Mouse (Mus musculus): ENCODE measurements around the gene Cd69. TPM values are rescaled to one million over a fixed set of nuclear protein-coding genes. Genes with fewer than 3 reads are reported as not detected.

Cd69 gene
- total RNA-seq, 1 experiment from 2014 or later: 0.15 TPM

DNA sequence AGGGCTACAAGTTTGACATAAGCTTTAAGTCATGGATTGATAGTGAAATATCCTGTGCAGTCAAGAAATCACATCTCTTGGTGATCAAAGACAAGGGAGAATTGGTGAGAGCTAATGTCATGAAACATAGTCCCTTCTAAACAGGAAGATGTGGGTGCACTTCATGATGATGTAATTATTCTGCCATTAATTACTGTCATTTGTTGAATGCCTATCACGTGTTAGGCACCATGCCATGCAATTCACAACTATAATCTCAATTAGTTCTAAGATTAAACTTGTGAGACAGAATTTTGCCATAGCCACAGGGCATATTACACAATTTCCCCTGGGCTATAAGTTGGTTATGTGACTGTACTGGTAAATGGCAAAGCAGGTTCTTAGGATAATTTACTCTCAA lies 28.2 kb downstream of the Cd69 start:
- DNase-seq: no peak

DNA sequence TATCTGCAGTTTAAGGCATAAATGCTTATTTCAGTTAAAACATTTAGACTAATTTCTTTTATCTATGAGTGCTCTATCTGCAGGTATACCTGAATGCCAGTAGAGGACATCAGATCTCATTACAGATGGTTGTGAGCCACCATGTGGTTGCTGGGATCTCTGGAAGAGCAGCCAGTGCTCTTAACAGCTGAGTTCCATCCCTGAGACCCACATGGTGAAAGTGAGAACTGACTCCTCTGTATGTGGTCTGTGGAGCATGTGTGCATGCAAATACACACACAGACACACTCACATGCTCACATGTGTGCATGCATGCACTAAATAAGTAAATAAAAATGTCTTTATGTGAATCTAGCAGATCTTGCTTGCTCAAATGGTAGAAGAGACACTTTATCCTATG lies 29.4 kb downstream of the Cd69 start:
- no peak for DNase-seq

DNA sequence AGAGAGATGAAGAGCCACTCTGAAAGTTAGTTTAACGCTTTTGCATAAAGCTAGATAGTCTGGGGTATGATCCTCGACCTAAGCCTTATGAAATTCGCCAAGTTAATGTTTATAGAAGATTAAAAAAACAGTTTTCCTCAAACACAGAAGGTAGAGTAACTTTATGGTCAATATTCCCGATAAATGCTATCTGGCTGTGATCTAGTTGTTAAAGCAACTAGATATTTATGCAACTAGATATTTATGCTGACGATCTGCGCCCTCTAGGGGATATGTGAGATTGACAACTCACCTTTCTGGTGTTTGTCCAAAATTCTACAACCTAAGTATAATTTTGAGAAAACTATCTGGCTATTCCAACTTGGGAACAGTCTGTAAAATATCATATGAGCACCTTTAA lies 33.3 kb downstream of the Cd69 start:
- DNase-seq: no peak

DNA sequence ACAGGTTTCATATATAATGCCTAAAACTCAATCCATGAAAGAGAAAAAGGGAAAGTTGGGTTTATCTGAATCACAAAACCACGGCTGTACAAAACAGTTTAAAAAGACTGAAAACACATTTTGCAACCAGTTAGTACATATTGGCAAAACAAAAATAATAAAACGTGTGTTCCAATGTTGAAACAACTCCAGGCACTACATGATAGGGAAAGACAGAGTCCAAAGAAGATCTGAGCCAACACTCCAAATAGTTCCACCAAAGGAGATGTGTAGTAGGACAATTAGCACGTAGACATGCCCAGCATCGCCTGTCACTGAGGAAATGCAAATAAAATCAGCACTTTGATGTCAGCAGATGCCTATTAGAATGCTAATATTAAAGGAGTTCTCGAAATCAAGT lies 33.8 kb downstream of the Cd69 start:
- no peak for DNase-seq

DNA sequence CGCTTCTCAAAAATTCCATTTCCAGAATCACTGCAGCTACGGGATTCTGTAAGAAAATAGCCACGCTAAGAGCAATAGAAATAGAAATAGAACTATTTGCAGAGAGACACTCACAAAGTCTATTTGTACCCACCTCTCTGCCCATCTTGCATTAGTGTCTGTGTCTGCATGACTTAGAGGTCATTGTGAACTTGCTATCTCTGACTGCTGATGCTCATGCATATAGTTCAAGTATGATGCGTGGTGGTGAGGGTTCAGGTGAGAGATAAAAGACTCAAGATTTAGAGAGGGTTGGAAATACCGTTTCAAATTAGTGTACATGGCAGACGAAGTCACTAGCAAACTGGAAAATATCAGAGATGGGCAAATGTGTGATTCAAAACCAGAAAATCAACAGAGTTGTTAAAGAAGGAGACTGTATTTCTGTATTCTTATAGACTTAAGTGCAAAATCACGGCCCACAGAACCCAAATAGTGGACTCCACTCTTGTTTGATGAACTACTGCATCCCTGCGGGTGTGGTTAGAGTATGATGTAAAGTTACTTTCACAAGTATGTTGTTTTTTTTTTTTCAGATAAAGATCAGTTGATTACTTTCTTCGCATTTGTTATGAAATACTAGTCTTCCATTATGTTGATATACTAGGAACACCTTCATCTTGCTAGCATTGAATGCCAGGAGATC lies 35.5 kb downstream of the Cd69 start:
- DNase-seq: no peak

DNA sequence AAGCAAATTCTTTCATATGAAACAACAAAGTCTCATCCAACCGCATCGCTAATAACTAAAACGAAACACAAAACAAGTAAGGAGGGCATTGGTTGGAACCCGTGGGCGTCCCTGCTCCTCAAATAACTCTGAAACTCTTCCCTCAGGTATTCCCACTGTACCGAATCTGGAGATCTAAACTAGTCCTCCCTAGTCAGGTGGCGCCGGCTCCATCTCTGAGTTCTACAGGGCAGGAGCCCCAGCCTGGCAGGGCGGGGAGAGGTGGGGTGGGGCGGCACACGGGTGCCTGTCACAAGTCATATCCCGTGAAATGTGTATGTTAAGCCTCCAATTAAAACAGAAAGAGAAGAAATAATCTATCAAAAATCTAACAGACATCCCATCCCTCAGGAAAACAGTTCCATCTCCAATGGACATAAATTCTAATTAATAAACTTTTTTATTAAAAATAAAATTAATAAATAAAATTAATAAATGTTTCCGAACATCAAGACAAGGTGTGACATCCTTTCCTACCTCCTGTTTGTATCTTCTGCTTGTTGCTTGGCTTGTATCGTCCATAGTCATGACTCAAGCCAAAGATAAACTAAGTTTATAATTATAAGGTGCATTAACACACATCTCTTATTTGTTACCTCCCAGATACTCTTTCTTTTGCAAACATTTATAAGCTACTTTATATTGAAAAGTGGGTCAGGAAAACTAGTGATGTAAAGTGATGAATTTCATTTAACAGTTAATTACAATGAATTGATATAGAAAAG lies 36.8 kb downstream of the Cd69 start:
- peak; percentile 28 for DNase-seq

DNA sequence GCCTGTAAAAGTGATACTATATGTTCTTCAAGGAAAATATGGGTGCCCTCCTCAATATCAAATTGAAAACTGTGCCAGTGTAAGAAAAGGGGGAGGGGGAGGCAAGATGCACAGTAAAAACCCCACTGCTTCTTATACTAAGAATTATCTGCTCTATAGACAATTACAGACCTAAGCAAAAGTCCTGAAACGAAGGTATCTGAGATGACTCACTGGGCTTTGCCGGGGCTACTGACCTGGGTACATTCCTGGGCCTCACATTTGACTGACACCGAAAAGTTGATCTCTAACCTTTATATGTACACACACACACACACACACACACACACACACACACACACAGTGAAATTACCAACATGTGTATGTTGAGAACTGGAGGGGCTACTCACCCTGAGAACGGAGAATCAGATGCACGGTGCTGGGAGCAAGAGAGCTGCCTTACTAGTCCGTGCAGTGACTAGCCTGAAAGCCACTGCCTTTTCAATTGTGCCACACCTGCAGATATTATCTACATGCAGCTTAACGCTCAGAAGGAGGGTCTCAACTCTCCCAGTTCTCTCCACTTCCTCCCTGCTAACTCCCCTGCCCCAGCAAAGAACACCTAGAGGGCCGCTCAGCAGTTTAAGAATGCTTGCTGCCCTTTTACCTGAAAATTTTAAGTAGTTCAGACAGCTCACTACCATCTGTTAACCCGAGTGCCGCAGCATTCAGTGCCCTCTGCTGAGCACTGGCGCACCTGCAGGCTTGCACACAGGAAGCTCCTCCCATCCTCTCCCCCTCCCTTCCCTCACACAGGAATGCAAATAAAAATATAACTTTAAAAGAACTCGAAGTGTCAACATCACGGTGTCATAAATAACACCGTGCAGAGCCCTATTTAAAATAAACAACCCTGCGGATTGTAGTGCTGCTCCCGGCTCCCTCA lies 37.6 kb downstream of the Cd69 start:
- peak; percentile 68 for DNase-seq

DNA sequence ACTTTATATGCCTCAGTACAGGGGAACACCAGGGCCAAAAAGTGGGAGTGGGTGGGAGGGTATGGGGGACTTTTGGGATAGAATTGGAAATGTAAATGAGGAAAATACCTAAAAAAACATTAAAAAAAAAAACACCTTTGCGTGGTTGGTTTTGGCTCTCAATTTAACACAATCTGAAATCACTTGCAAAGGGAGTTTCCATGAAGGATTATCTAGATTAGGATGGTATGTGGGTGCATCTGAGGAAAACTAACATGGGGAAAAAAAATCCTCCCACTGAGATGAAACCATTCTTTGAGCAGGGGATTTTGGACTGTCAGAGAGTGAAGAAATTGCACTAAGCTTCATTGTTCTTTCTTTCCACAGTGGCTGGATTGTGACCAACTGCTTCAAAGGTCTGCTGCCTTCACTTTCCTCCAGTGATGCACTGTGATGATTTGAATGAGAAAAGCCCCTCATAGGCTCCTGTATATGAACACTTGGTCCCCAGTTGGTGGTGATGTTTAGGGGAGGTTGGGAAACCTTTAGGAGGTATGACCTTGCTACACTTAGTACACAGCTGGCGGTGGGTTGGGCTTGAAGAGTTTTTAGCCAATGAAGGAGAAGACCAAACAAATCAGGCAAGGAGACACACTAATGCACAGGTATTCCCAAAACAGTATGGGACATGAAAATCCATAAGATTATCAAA lies 38.4 kb downstream of the Cd69 start:
- DNase-seq: no peak

DNA sequence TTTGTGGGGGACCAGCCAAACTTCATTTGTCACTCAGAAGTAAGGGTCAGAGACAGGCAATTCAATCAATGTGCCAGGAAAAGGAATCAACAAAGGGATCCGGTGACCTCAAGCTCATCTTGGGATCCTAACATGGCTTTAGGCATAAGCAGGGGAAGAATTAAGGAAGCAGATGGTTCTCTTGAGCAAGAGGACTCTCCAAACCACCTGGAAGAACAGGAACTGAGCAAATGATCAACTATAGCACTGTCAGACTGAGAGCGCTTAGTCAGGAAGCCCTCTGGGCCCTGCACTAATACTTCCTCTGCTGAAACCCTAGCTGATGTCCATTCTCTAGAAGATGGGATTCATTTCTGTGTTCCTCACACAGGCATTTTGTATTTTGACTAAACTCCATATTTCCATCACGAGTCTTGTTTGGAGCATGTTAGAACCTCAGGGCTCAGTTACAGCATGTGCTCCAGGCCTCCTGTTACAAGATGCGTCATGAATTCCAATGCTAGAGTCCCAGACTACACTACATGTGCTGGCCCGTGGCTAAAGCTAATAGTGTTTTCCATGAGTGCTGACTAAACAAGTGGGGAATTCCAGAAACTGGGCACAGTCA lies 39.3 kb downstream of the Cd69 start:
- DNase-seq: no peak

DNA sequence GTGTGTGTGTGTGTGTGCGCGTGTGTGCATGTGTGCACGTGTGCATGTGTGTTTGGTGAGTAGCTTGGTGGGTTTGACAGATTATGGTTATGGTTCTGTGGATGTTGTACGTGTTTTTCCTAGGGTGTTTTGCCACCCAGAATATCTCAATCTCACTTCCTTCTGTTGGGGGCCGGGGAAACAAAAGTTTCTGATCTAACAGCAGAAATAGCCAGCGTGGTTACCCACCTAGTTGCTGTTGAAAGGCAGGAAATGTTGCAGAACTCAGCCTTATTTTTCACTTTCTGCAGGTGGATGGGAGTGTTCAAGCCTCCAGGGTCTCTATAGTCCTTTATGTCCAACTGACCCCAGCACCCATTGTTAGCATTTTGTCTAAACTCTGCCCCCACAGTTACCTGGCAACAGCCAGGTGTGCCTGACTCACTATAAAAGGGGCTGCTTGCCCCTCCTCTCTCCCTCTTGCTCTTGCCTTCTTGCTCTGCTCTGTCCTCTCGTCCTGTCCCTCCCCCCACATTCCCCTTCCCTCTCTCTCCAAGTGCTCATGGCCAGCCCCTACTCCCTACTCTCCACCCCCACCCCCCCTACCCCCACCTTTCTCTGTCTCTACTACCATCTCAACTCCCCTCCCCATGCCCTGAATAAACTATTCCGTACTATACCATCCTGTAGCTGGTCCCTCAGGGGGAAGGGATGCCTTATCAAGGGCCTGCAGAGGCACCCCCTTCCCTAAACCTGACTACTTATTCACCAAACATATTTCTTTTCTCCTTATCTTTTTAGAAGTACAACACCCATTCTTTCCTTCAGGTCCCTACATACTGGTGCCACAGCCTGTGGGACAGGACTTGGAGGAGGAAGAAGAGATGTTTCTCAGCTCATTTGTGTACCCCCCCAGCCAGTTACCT lies 40.5 kb downstream of the Cd69 start:
- DNase-seq: no peak

DNA sequence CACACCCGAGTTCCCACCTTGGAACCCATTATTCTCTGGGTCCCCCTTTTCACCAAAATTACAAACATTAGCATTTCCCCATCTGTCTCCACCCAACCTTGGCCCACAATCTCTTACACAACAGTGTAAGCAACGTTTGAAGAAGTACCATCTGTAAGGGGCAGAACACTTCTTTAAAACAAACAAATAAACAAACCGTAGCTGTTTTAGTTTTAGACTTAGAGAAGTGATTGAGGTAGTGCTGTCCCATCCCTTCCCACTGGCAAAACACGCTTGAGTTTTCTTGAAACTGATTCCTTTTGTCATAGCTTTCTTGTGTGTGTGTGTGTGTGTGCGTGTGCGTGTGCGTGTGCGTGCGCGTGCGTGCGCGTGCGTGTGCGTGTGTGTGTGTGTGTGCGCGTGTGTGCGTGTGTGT lies 41.3 kb downstream of the Cd69 start:
- DNase-seq: no peak

DNA sequence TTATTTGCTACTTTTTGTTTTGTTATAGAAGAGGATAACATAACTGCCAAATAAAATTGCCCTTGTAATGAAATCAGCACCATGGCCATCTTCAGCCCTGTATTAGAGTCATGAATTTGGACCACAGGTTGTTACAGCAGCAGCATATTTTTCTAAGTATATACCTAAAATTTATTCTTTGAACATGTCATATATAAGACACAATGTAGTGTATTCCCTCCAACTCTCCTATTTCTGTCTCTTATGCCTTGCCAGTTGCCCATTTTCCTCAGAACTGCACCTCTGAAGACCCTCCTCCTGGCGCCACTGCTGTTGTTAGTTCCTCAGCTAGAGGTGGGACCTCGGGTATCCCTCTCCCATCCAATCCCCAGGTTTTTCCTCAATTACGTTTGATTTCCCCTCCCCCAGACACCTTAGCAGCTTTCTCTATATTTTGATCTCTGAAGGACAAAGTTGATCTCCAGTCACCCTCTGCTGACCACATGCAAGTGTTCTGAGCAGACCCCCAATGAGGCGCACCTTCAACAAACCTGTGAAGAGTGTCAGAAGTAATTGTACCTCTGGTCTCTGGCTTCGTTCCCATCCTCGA lies 41.8 kb downstream of the Cd69 start:
- no peak for DNase-seq

DNA sequence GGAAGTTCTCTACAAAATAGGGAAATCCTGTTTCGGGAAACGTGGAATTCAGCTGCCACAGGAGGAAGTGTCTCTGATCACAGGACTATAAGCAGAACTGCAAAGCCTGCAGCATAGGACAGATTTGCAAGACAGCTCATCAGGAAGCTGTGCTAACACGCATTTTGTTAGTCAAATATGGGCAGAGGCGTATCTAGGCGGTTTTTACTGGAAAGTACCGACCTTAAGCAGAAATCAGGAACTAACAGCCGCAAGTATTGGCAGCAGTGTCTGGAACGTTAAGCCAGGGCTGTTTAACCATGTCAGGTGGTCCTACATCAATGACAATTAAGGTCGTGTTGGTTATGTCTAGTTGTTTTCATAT lies 42.4 kb downstream of the Cd69 start:
- DNase-seq: no peak

DNA sequence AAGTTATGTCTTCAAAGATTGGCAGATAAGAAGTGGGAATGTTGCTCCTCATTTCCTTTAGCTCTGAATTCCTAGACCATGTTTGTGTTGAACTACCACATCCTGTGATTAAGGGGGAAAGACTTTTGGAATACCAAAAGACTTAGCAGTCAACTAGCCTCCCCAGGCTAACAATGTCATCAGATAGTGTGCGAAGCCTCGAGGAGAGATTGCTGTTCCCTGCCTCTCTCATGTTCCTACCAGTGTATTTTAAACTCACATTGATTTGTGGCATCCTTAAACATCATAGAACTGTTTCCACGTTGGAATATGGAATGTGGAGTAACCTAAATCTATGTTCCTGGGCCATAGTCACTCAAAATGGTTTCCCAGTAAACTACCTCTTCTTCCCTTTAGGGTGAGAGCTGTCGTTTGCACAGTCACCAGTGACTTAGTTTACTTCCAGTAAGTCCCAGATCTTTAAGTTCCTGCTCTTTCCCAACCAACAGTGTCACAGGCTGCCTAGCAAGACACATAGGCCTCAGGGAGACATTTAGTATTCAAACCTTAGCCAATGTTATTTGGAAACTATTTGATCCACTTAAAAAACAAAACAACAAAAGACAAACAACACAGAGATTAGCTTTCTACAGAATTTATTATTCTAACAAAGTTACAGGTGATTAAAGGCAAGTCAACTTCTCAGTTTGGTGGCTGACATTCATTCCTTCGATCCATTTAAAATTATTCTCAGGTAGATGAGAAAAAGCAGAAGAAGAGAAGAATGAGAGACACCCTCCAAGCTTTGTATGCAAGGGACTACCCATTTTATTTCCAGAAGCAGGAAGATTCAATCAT lies 43.0 kb downstream of the Cd69 start:
- no peak for DNase-seq

DNA sequence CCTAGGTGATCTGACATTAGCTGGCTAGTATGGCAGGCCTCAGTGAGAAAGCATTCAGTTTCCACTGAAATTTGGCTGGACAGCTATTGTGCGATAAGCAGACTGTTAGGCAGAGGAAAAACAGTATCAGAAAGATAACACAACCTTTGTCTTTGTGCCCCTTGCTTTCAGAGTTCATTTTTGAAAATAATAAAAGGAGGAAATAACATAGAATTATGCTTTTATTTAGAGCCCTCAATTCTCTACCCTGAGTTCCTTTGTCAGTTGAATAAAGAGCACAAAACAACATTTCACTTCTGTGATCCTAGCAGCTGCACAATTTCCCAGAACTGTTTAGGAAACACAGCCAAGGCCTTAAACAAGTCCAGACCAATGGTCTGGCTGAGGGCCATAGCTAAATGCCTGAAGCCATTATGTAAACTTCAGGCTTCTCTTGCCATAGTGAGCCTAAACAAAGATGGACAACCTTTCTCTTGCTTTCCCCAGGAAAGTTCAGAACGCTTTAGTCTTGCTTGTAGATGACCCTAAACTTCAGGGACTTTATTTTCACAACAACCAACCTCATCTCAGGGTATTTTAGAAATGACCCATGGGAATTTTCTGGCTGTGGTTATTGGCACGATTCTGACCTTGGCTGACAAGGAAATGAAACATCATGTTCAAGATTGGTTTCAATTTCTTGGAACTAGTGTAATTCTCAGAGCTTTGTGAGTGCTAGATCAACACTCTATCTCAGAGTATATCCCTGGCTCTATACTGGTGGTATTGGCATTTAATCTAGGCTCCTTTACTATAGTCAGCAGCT lies 45.3 kb downstream of the Cd69 start:
- peak; percentile 22 for DNase-seq

DNA sequence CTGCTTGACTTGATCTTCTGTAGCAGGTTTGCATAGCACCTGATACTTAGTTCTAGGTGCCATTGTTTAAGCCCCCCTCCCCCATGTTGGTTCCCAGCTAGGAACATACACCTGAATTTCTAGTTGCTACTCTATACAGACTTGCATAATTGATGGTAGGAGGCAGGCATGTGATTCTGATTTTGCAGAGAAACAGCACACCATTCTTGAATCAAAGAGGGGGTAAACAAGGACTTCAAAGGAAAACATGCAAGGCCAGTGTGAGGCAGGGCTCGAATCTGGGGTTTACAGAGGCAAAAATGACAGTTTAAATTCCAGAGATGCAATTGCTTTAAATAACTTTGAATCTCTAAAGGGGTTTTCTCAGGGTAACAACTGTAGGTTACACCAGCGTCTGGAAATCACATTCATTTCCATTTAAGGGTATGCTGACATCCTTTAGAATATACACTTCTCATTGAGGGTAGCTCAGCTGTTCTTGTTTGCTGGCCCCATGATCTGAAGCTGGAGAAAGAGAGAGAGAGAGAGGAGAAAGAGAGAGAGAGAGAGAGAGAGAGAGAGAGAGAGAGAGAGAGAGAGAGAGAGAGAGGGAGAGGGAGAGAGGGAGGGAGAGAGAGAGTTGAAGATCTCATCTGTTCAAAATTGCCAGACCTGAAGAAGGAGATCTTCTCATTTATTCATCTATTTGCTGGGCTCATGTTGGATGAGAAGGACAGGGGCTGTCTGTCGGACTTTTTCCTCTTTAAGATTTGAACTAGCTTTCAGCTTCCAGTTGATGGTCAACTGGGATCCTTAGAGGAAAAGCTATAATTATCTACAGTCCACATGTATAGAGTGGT lies 46.1 kb downstream of the Cd69 start:
- no peak for DNase-seq

DNA sequence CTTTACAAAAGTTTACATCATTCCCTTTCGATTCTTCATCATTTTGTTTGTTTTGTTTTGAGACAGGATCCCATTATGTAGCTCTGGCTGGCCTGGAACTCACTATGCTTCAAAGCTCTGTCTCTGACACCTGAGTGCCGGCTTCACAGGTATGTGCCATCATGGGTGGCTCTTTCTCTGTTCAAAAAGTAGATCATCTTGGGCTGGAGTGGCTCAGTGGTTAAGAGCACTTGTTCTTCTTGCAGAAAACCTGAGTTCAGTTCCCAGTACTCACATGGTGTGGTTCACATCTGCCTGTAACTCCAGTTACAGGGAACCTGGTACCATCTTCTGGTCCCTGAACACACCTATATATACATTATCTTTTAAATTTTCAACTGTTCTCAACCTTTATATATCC lies 50.2 kb downstream of the Cd69 start:
- no peak for DNase-seq

DNA sequence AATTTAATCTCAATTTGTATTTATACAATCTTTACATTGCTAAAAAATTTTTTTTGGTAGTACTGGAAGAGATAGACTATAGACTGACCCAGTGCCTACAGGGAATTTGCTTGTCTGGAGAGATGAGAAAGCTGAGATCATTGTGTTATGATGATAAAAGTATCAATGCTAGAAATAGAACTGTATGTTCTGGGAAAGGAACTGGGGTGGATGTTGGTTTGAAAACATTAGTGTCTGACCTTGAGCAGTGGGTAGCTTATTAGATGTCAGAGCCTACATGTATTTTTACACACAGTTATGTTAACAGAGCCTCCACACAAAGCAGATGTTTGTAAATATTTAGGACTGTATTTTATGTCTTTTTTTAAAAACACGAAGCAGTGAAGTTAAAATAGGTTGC lies 51.1 kb downstream of the Cd69 start:
- DNase-seq: no peak
